Mouse (Mus musculus) hindbrain, embryonic 14.5 days (tissue): ENCODE data around the gene Vmn1r32. TPM values are rescaled to one million over a fixed set of nuclear protein-coding genes. Genes with fewer than 3 reads are reported as not detected.

Experiments used
- polyA plus RNA-seq: library from polyadenylated mRNA; unstranded; fragments of >200 nt; fragmentation: Nextera tagmentation; extraction: Ambion mirVana; gene quantifications from 2 replicates; pipeline ENCODE4 v1.2.1, GENCODE M21; 2014

Vmn1r32 gene
- polyA plus RNA-seq, 1 experiment from 2014 or later: not detected

Other genes starting within 250 kb of the Vmn1r32 start
- 17.2 and 18.8 TPM in 2 replicates for gene Mad2l1, start 24.7 kb downstream of the Vmn1r32 start, polyA plus RNA-seq
- gene Vmn1r33, start 58.2 kb upstream of the Vmn1r32 start, polyA plus RNA-seq: not detected in 2 replicates
- not detected in 2 replicates for gene Vmn1r34, start 83.8 kb upstream of the Vmn1r32 start, polyA plus RNA-seq
- not detected in 2 replicates for gene Vmn1r35, start 125.8 kb upstream of the Vmn1r32 start, polyA plus RNA-seq
- gene Vmn1r36, start 159.1 kb upstream of the Vmn1r32 start, polyA plus RNA-seq: not detected in 2 replicates
- not detected in 2 replicates for gene Vmn1r37, start 169.3 kb upstream of the Vmn1r32 start, polyA plus RNA-seq
- not detected in 2 replicates for gene Vmn1r38, start 222.5 kb upstream of the Vmn1r32 start, polyA plus RNA-seq